Mouse (Mus musculus) heart, postnatal 4 days (tissue): ENCODE data around the gene Podn. TPM values are rescaled to one million over a fixed set of nuclear protein-coding genes. Genes with fewer than 3 reads are reported as not detected.

Source experiments
- DNase-seq: peaks from one replicate; pipeline ENCODE4 v3.0.0; 2021
- total RNA-seq, 2 experiments: library from RNA; stranded (reverse); gene quantifications; 2 replicates each; pipeline ENCODE4 v1.2.3; 2021

Podn gene
- total RNA-seq, 2 experiments from 2014 or later, result 10.0 to 10.8 TPM

DNA sequence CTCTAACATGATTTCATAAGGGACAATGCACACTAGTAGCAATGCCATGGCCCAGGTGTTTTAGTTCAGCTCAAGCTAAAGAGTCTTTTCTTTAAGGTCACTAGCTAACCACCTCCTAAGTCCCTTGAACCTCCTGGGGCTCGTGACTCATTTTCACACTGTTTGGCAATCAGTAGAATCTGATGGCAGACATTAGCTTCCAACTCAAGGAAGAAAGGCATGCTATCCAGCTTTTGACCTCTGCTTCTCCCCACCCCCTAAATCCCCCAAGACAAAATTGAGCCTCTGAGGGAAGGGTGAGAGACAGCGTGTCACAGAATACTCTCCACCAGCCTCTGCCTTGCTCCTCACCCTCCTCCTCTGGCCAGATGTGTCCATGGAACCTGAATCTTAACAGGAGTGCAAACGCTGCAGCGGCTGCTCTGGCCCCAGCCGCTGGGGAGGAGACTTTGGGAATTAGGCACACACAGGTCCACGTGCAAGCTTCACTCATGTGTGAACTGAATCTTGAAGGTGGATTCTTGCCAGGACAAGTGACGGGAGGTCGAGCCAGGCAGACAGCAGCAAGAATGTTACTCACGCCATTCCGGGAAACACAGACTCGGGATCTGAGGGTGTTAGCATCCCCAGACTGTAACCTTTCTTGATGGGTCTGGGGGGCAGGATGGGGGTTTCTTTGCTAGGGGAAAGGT lies 97.5 kb downstream of the Podn start:
- DNase-seq, result peak; percentile 58

- no peak for DNase-seq
Observed at GRCm38 (mm10) chr4:107996418-107996986, 99.7 kb downstream of the Podn start.

- DNase-seq, result no peak
Observed at GRCm38 (mm10) chr4:107995727-107996126, 100.5 kb downstream of the Podn start.

DNA sequence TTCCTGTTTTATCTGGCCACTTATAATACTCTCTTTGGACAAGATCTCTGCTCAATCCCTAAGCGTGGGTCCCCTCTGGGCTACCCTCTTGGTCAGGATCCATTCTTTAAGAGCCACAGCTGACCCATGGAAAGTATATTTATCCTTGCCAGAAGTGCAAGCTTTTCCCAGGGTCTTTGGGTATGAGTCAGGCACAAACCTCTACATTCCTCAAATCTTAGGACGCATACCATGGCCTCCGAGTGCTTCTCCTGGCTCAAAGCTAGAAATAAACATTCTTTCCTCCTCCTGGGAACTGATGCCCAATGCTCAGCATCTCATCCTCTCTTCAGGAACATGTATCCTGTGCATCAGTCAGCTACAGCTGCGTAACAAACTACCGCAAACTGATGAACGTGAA lies 101.2 kb downstream of the Podn start:
- no peak for DNase-seq

DNA sequence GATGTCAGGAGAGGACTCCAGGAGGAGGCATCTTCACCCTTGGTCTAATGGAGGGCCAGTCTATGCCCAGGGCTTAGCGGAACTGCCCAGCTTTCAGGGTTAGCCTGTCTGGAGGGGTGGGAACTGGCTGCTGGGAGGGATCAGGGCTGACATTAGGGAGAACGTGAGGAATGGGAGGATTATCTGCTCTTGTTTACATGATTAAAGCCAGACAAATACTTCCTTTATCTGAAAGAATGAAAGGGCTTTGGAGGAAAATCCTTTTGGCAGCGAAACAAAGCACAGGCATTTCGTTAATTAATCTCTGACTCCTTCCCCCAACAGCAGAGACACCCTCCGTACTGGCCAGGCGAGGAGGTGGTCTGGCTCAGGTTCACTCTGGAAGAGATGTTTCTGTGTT lies 104.4 kb downstream of the Podn start:
- no peak for DNase-seq

- no peak for DNase-seq
Observed at GRCm38 (mm10) chr4:107990818-107991217, 105.4 kb downstream of the Podn start.

DNA sequence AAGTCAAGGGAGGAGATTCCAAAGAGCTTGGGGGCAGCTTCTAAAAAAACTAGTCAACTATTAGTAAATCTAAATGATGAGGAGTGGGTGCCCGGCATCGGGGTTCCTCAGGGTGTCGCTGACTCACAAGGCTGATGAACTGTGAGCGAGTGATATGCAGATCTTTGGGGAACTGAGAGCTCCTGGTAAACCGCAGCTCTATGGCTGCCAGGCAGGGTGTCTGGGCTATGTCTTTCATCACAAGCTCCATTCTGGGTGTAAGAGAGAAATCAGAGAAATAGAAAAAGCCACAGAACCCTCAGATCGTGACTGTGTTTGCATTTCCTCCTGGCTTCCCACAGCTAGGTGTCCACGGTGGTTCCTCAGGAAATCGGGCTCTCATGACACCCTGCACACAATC lies 107.3 kb downstream of the Podn start:
- DNase-seq, result peak; percentile 39

DNA sequence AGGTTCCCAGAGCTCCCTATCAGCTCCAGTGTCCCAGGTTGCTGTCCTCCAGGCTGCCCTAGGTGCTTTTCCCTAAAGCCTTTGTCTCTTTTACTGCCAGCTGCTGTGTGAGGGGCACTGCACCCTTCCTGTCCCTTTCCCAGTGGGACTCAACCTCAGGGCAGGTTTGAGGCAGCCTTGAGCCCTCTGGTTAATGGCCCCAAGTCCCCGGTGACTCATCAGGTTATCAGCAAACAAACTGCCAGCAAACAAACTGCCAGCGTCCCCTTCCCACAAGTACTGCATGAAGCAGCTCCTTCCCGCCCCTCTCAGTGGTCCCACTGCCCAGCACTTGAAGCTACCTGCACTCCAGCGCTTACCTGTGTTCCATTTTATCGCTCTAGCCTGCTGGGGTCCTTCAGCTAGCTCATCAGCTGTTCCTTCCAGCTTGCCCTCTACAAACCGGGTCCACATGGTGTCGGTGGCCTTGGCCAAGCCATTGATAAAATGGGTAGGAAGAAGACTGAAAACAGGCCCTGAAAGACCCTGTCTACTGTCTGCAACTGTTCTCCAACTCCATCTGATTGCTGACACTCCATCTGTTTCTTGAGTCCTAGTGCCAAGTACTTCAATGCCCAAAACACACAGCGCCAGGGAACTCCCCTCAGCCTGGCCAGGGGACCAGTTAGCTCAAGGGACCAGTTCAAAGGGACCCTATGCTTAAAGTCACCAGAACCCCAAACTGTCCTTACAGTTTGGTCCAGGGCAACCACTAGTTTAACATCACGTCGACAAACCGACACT lies 109.7 kb downstream of the Podn start:
- no peak for DNase-seq

DNA sequence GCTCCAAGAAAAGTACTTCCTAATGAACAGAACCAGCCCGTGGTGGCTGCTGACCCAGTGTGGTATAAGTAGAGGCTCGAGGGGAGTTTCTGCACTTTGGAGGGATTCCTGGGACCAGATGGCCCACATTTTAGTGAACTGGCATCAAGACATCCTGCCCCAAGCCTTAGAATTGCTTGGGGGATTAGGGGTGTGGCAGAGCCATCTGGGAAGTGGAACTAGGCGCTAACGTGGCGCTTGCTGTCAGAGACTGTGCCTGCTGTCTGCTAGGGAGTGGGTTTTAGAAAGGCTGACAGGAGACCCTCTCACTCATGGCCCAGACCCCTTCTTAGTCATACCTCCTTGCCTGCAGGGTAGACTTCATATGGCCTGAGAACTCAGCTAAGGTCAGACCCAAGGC lies 110.4 kb downstream of the Podn start:
- DNase-seq, result no peak

DNA sequence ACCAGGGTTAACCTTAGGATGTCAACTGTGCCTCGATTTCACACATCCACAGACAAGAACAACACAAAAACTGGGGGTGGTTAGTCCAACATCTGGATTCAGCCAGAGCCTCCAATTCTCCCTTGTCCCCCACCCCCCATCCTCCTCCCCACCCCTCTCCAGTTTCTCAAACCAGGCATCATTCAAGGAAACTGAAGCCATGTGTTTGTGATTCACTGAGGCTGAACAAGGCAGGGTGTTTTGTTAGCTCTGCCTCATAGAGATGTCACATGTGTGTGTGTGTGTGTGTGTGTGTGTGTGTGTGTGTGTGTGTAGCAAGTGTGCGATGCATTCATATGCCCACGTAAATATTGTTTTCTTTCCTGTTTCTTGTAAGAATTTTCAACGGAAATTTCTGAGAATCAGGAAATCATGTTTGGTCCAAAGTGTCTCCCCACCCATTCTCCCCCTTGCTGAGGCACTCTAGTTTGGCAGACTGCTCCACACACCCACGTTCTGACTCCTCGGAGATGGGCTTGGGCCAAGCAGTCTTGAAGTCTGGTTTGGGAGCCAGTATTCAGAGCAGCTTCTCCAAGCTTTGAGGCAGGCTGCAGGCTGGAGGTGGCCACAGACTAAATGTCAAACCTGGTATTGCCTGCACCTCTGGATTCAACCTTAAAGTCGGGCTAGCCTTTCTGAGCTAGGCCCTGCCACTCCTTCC lies 111.8 kb downstream of the Podn start:
- peak; percentile 78 for DNase-seq

GRCm38 (mm10) chr4:107983717-107984116 lies 112.5 kb downstream of the Podn start:
- no peak for DNase-seq

GRCm38 (mm10) chr4:107980002-107980600 lies 116.1 kb downstream of the Podn start:
- no peak for DNase-seq

DNA sequence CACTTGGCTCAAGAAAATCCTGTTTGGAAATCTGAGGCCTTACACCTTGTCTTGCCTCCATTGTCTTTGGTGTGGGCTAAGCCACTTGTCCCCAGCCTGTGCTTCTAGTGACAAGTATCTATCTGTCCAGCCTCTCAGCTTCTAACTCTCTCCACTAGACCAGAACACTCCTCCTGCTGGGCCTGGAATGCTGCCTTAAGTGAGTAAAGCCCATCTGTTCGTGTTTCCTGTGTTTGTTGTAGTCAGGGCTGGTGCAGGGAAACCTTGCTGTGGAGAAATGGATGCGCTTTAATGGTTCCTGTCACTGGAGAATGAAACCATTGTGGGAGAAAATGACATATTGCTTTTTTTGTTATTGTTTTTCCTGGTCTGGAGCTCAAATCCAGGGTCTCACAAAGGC lies 116.7 kb downstream of the Podn start:
- DNase-seq, result no peak

GRCm38 (mm10) chr4:107977593-107977992 lies 118.7 kb downstream of the Podn start:
- no peak for DNase-seq

- DNase-seq, result no peak
Observed at GRCm38 (mm10) chr4:107975004-107975403, 121.2 kb downstream of the Podn start.

GRCm38 (mm10) chr4:107974527-107974926 lies 121.7 kb downstream of the Podn start:
- no peak for DNase-seq

DNA sequence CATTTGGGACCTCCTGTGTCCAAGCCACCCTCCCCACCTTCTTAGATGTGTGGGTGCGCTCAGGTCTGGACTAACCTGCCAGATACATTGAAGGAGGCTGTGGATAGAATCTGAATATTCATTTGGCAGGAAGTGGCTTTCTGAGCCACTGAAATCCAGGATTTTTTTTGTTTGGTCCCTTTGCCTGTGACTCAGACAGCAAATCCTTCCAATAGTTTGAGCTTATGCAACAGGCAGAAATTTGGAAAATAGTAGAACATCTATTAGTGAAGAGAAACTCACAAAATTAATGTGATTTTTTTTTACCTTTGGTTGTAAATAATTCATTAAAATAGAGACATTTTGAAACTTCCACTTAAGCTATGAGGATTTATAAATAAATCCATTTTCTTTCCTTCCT lies 125.1 kb downstream of the Podn start:
- no peak for DNase-seq

DNA sequence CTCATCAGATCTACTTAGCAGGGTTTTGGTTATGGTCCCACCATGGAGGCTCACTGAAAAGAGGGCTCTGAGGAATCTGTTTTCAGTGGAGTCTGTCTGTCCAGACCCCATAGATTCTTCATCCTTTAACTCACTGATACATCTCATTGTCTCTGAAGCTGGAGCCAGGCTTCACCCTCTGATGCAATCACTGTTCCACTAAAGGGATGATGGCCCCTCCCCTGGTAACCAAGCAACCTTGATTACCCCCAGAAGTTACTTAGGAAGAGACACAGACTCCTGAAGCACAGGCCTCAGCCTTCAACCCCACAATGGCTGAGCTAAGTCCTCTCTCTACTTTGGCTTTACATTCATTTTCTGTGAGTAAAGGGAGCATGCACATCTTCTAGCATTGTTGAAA lies 126.5 kb downstream of the Podn start:
- DNase-seq, result no peak

DNA sequence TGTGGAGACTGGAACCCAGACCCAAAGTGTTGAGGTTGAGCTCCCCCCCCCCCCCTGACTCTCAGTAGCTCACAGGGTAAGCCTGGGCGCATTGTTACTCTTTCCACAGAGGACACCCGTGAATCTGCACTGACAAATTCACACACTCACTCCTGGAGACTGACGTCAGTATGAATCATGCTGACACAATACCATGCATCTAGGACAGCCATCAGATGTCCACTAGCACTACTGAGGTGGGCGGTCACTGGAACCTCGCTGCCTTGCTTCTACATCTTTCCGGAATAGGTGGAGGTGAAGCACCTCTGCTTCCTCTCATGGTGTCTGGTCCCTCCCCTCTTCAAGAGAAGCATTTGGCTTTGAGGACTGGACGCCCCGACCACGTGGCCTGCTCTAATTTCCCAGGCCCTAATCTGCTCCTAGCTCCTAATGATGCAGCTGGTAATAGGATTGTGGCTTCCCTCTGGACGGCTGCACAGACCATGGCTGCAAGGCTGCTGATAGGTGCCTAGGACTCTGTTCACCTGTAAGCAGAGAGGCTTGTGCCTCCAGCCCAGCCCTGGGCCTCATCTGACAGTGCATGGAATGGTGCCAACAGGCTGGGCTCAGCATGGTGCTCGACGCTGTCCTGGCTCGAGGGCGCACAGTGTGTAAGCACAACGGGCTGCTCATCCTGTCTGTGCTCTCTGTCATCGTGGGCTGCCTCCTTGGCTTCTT lies 128.1 kb downstream of the Podn start, which contains the start of gene Slc1a7:
TSS of gene Slc1a7 (plus strand) at position 367 of the 717 bp plus-strand sequence.
- DNase-seq, result no peak

GRCm38 (mm10) chr4:107966416-107967109 lies 129.7 kb downstream of the Podn start:
- DNase-seq, result peak; percentile 31
